Mouse (Mus musculus) stomach, embryonic 14.5 days (tissue): ENCODE results near the gene Dlx2. TPM values are rescaled to one million over a fixed set of nuclear protein-coding genes. Genes with fewer than 3 reads are reported as not detected.

Experiments used
- ATAC-seq: fragments of 200-750 bp; cut with Nextera tagmentation; 2 replicates; pipeline ENCODE4 v1.8.0; 2017; ENCODE audit warnings: low read depth, moderate TSS enrichment; ENCODE audit not compliant: insufficient number of reproducible peaks, insufficient read depth, low FRiP score
- H3K27ac ChIP-seq: fragments of 300-500 bp; sonication (generic); 2 replicates; pipeline ENCODE4 v1.5.1; 2014; ENCODE audit warnings: mild to moderate bottlenecking, low read length, moderate library complexity, mixed read lengths
- H3K27me3 ChIP-seq: fragments of 300-500 bp; sonication (generic); 2 replicates; pipeline ENCODE4 v1.6.1; 2014; ENCODE audit warnings: low read length, control low read depth, mixed read lengths; ENCODE audit not compliant: control insufficient read depth, insufficient read depth
- H3K36me3 ChIP-seq: fragments of 300-500 bp; sonication (generic); 2 replicates; pipeline ENCODE4 v1.6.1; 2014; ENCODE audit warnings: mild to moderate bottlenecking, control low read depth, low read length, moderate library complexity, mixed read lengths; ENCODE audit not compliant: control insufficient read depth, insufficient read depth
- H3K4me1 ChIP-seq: fragments of 300-500 bp; sonication (generic); 2 replicates; pipeline ENCODE4 v1.6.1; 2014; ENCODE audit warnings: low read length, control low read depth, mixed read lengths; ENCODE audit not compliant: control insufficient read depth, insufficient read depth
- H3K4me2 ChIP-seq: fragments of 300-500 bp; sonication (generic); replicated peaks from 2 replicates; pipeline ENCODE4 v1.6.1; 2014; ENCODE audit warnings: low read depth, low read length, control low read depth
- H3K4me3 ChIP-seq: fragments of 300-500 bp; sonication (generic); 2 replicates; pipeline ENCODE4 v1.5.1; 2014; ENCODE audit warnings: low read depth, low read length, control low read depth
- H3K9ac ChIP-seq: fragments of 300-500 bp; sonication (generic); replicated peaks from 2 replicates; pipeline ENCODE4 v1.6.1; 2014; ENCODE audit warnings: low read depth, mild to moderate bottlenecking, control low read depth, low read length, moderate library complexity, mixed read lengths
- H3K9me3 ChIP-seq: fragments of 300-500 bp; sonication (generic); 2 replicates; pipeline ENCODE4 v1.6.1; 2016; ENCODE audit warnings: low read depth, low read length, control low read depth; ENCODE audit not compliant: control insufficient read depth
- WGBS: fragments of 180-500 bp; shearing (Covaris S2); extraction: QIAGEN DNeasy Blood & Tissue Kit; methylation state at CpG from one replicate; pipeline ENCODE4 v1.1.7; 2014; 5-methylcytosine and 5-hydroxymethylcytosine counted together
- polyA plus RNA-seq: library from polyadenylated mRNA; unstranded; fragments of >200 nt; fragmentation: Nextera tagmentation; extraction: Ambion mirVana; gene quantifications from 2 replicates; pipeline ENCODE4 v1.2.1, GENCODE M21; 2014

Dlx2 gene
- polyA plus RNA-seq, 1 experiment from 2014 or later: 6.4 TPM

- 4% methylated on average over 24 of the region's 24 CpGs for WGBS
- peaks cover 76% of the 10 kb centered on the region for H3K27me3 ChIP-seq
- peaks cover 4% of the 10 kb centered on the region; the same call in 1 of the 2 replicates for H3K4me1 ChIP-seq
- H3K9ac ChIP-seq: no peak overlapping the region
- no peak overlapping the region for H3K27ac ChIP-seq
- 0 out of 2 replicates have a peak overlapping the region, but pooled peaks have one; percentile 10 for H3K4me2 ChIP-seq
- no peaks in the 10 kb centered on the region for H3K9me3 ChIP-seq
- H3K36me3 ChIP-seq: no peaks in the 10 kb centered on the region
- peak overlapping the region; percentile 11; the same call in 1 of the 2 replicates for H3K4me3 ChIP-seq
- no peak for ATAC-seq
Observed at GRCm38 (mm10) chr2:71527323-71528013, 19.1 kb downstream of the Dlx2 start.

DNA sequence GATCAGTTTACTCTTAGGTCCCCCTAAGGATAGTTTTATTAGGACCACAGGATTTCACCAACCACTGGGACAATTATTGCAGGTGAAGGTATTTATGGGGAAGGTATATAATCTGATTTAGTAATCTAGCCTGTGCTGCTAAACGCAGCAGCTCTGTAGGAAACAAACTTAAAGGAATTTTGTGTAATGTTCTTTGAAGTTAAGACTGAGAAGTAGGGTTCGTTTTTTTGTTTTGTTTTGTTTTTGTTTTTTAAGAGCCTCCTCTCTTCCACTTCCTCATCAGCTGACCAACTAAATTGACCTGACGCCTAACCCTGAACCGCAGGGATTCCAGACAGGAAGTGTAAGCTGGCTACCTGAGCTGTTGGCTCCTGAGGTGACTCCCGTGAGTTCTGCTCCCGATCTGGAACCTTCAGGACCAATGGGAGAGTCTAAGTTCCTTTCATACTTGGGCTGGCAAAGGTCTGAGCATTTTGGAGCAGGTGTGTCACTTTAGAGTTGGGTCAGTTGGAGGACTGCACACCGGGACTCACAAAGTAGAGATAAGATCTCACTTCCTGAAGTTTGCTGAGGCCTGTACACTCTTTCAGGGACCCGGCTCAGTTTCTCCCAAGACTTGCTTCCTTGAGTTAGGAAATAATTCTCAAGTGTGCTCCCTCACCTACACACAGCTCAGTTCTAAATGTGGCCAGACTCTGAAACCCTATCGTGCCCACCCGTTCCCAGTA lies 19.8 kb downstream of the Dlx2 start:
- Histone ChIP-seq H3K9ac (no peak overlapping the region), H3K36me3 (no peaks in the 10 kb centered on the region), H3K27me3 (peaks cover 70% of the 10 kb centered on the region), H3K9me3 (no peaks in the 10 kb centered on the region), H3K4me1 (peaks cover 4% of the 10 kb centered on the region; the same call in 1 of the 2 replicates), H3K27ac (no peak overlapping the region), H3K4me2 (no peak overlapping the region), H3K4me3 (peak overlapping the region; percentile 11; the same call in 1 of the 2 replicates)
- whole genome bisulfite sequencing: 2% methylated on average over 10 of the region's 10 CpGs
- no peak for ATAC-seq

DNA sequence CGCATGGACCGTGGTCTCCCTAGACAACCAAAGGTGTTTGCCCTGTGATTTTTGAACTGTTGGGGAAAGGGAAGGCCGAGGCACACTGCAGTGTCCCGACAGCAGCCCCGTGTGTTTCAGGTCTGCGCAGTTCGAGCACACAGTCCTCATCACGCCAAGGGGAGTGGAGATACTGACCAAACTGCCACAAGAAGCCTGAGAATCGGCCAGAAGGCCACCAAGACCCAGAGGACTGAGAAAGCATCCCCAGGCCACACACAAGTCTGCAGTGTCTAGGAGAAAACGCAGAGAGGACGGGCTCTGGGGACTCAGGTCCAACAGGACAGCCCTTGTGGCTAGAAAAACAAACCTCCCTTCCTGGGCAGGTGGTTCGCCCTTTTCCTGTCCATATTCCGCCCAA lies 21.8 kb downstream of the Dlx2 start:
- Histone ChIP-seq H3K4me3 (no peak overlapping the region), H3K9ac (no peak overlapping the region), H3K27ac (no peak overlapping the region), H3K36me3 (no peaks in the 10 kb centered on the region), H3K27me3 (peaks cover 57% of the 10 kb centered on the region), H3K4me2 (no peak overlapping the region), H3K9me3 (no peaks in the 10 kb centered on the region), H3K4me1 (peaks cover 4% of the 10 kb centered on the region; the same call in 1 of the 2 replicates)
- WGBS: 34% methylated on average over 13 of the region's 13 CpGs
- ATAC-seq: no peak

DNA sequence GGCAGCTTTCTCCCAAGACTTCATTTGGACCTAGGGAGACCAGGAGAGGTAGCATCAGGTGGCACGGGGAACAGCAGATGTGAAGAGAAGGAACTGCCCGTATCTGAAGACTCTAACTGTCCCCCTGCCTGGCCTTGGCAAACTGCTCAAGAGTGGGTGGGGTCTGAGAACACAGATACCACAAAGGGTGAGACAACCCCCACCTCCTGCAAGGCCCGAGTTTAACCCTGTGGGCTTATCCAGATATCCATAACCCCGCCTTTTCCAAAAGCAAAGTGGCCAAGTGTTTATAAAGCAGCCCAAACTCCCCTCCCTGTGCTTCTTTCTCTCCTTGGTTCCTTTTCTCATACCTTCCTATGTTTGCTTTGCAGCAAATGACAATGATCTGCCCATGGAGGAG lies 23.1 kb downstream of the Dlx2 start:
- ATAC-seq: no peak
- no peaks in the 10 kb centered on the region for H3K36me3 ChIP-seq
- H3K9me3 ChIP-seq: no peaks in the 10 kb centered on the region
- no peaks in the 10 kb centered on the region for H3K4me1 ChIP-seq
- H3K27me3 ChIP-seq: peaks cover 46% of the 10 kb centered on the region
- H3K9ac ChIP-seq: no peak overlapping the region
- no peak overlapping the region for H3K4me3 ChIP-seq
- no peak overlapping the region for H3K27ac ChIP-seq
- 38% methylated on average over 4 of the region's 4 CpGs for WGBS
- no peak overlapping the region for H3K4me2 ChIP-seq

DNA sequence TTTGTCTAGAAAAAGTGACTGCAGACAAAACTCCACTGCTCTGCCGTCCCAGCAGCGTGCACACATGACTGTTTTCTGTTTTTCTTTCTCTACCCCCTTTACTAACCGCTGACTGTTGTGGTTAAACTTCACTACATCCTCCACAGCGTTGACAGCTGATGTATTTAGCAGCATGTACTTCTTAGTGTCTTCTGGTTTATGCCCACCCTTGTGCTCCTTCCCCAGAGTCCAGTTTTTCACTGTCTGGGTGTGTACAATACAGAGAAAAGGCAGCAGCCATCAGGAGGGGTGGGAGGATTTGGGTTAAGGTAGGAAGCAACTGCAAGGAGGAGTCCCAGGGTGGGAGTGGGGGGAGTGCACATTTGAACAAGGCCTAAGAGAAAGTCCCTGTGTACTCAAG lies 23.7 kb downstream of the Dlx2 start:
- Histone ChIP-seq H3K9me3 (no peaks in the 10 kb centered on the region), H3K4me2 (no peak overlapping the region), H3K9ac (no peak overlapping the region), H3K27me3 (peaks cover 43% of the 10 kb centered on the region), H3K36me3 (no peaks in the 10 kb centered on the region), H3K4me1 (no peaks in the 10 kb centered on the region), H3K27ac (no peak overlapping the region), H3K4me3 (no peak overlapping the region)
- 62% methylated on average over 4 of the region's 4 CpGs for whole genome bisulfite sequencing
- no peak for ATAC-seq

GRCm38 (mm10) chr2:71517466-71518099 lies 29.0 kb downstream of the Dlx2 start:
- no peaks in the 10 kb centered on the region for H3K9me3 ChIP-seq
- no peak for ATAC-seq
- peaks cover 3% of the 10 kb centered on the region; the same call in 1 of the 2 replicates for H3K27me3 ChIP-seq
- H3K4me3 ChIP-seq: no peak overlapping the region
- no peak overlapping the region for H3K4me2 ChIP-seq
- no peaks in the 10 kb centered on the region for H3K36me3 ChIP-seq
- no peak overlapping the region for H3K9ac ChIP-seq
- WGBS: 72% methylated on average over 8 of the region's 8 CpGs
- H3K27ac ChIP-seq: no peak overlapping the region
- H3K4me1 ChIP-seq: no peaks in the 10 kb centered on the region

DNA sequence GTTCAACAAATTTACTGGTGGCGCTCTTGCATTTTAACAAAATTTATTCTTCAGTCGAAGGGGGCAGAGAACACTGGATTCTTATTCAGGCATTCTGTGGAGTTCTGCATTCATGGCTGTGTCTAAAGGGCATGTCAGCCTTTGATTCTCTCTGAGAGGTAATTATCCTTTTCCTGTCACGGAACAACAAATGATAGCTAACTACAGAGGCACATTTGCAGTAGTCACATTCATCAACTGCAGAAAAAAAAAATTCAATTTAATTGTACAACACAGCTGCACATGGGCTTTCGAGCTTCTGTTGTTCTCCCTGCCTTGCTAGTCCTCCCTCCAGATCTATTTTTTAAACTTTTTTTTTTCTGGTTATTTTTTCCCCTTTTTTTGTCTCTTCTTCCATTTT lies 29.6 kb downstream of the Dlx2 start:
- H3K4me2 ChIP-seq: no peak overlapping the region
- H3K9ac ChIP-seq: no peak overlapping the region
- no peaks in the 10 kb centered on the region for H3K9me3 ChIP-seq
- ATAC-seq: no peak
- no peak overlapping the region for H3K27ac ChIP-seq
- no peak overlapping the region for H3K4me3 ChIP-seq
- peaks cover 3% of the 10 kb centered on the region; the same call in 1 of the 2 replicates for H3K27me3 ChIP-seq
- H3K36me3 ChIP-seq: no peaks in the 10 kb centered on the region
- 69% methylated on average over 4 of the region's 4 CpGs for WGBS
- no peaks in the 10 kb centered on the region for H3K4me1 ChIP-seq

DNA sequence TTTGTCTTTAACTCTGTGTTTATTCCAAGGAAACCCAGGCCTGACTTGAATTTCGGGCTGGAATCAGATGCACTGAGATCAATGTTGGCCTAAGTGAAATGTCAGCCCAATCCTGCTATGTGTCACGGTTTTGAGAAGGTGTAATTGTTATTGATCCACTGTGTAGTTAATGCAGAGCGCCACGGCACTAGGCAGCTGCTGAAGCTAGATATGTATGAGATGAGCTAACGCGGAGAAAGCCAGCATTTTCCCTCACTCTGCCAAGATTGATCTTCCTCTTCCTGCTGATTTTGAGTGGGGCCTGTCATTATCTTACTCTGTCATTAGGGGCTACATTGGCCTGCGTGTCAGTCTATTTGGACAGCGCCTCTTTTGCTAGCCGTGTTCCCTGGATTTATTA lies 34.2 kb downstream of the Dlx2 start:
- ATAC-seq: no peak

More for the DNA sequence above, 34.2 kb downstream of the Dlx2 start:
- Histone ChIP-seq H3K27me3 (no peaks in the 10 kb centered on the region), H3K4me1 (no peaks in the 10 kb centered on the region), H3K9ac (no peak overlapping the region), H3K4me2 (no peak overlapping the region), H3K4me3 (no peak overlapping the region), H3K36me3 (no peaks in the 10 kb centered on the region), H3K27ac (no peak overlapping the region), H3K9me3 (no peaks in the 10 kb centered on the region)
- 68% methylated on average over 9 of the region's 9 CpGs for WGBS
